Mouse (Mus musculus): ENCODE measurements around the gene 2210408I21Rik. TPM values are rescaled to one million over a fixed set of nuclear protein-coding genes. Genes with fewer than 3 reads are reported as not detected.

The 2210408I21Rik gene
- total RNA-seq, 2 experiments from 2014 or later, result 24.3 to 26.0 TPM

- intact Hi-C loops (cut with DNase I), result no loop called here
- no peak for DNase-seq (ENCODE audit: extremely low spot score in 1 of 2, low spot score in 2 of 2)
These were observed 128.2 kb downstream of the 2210408I21Rik start for GRCm38 (mm10) chr13:77263400-77264179.

GRCm38 (mm10) chr13:77264481-77264880 lies 129.1 kb downstream of the 2210408I21Rik start:
- no peak for DNase-seq (ENCODE audit: extremely low spot score in 1 of 2, low spot score in 2 of 2)
- intact Hi-C loops (cut with DNase I), result no loop called here

GRCm38 (mm10) chr13:77275172-77275747 lies 139.9 kb downstream of the 2210408I21Rik start:
- DNase-seq (ENCODE audit: extremely low spot score in 1 of 2, low spot score in 2 of 2), result peak; percentile 30 to 33
- intact Hi-C loops (cut with DNase I), result no loop called here

GRCm38 (mm10) chr13:77278659-77279413 lies 143.5 kb downstream of the 2210408I21Rik start:
- intact Hi-C loops (cut with DNase I), result no loop called here
- no peak for DNase-seq (ENCODE audit: extremely low spot score in 1 of 2, low spot score in 2 of 2)

- peak in 1 of 2 experiments; percentile 47 for DNase-seq (ENCODE audit: extremely low spot score in 1 of 2, low spot score in 2 of 2)
- intact Hi-C loops (cut with DNase I), result no loop called here
These were observed 160.2 kb downstream of the 2210408I21Rik start for GRCm38 (mm10) chr13:77295519-77295918.

GRCm38 (mm10) chr13:77324101-77324500 lies 188.8 kb downstream of the 2210408I21Rik start:
- DNase-seq (ENCODE audit: extremely low spot score in 1 of 2, low spot score in 2 of 2), result no peak
- intact Hi-C loops (cut with DNase I), result no loop called here

- intact Hi-C loops (cut with DNase I), result no loop called here
- DNase-seq (ENCODE audit: extremely low spot score in 1 of 2, low spot score in 2 of 2), result no peak
These were observed 191.0 kb downstream of the 2210408I21Rik start for GRCm38 (mm10) chr13:77326174-77326959.

- no peak for DNase-seq (ENCODE audit: extremely low spot score in 1 of 2, low spot score in 2 of 2)
- intact Hi-C loops (cut with DNase I), result no loop called here
These were observed 206.8 kb downstream of the 2210408I21Rik start for GRCm38 (mm10) chr13:77342097-77342496.

- DNase-seq (ENCODE audit: extremely low spot score in 1 of 2, low spot score in 2 of 2), result no peak
- intact Hi-C loops (cut with DNase I), result no loop called here
These were observed 250.2 kb downstream of the 2210408I21Rik start for GRCm38 (mm10) chr13:77385448-77385970.

- intact Hi-C loops (cut with DNase I), result no loop called here
- DNase-seq (ENCODE audit: extremely low spot score in 1 of 2, low spot score in 2 of 2), result no peak
These were observed 250.7 kb downstream of the 2210408I21Rik start for GRCm38 (mm10) chr13:77386001-77386400.

GRCm38 (mm10) chr13:77388148-77388547 lies 252.8 kb downstream of the 2210408I21Rik start:
- DNase-seq (ENCODE audit: extremely low spot score in 1 of 2, low spot score in 2 of 2), result no peak
- intact Hi-C loops (cut with DNase I), result no loop called here

- no peak for DNase-seq (ENCODE audit: extremely low spot score in 1 of 2, low spot score in 2 of 2)
- intact Hi-C loops (cut with DNase I), result no loop called here
These were observed 253.9 kb downstream of the 2210408I21Rik start for GRCm38 (mm10) chr13:77389209-77389608.

- intact Hi-C loops (cut with DNase I), result loop anchor here (10.0 kb wide), 1 partner anchor 768 kb away; no protein-coding TSS in a partner anchor
- DNase-seq (ENCODE audit: extremely low spot score in 1 of 2, low spot score in 2 of 2), result no peak
These were observed 261.0 kb downstream of the 2210408I21Rik start for GRCm38 (mm10) chr13:77396374-77396773.

- peak in 1 of 2 experiments; percentile 38 for DNase-seq (ENCODE audit: extremely low spot score in 1 of 2, low spot score in 2 of 2)
- intact Hi-C loops (cut with DNase I), result loop anchor here (10.0 kb wide), 1 partner anchor 768 kb away; no protein-coding TSS in a partner anchor
These were observed 261.6 kb downstream of the 2210408I21Rik start for GRCm38 (mm10) chr13:77396981-77397380.

GRCm38 (mm10) chr13:77397646-77398045 lies 262.3 kb downstream of the 2210408I21Rik start:
- intact Hi-C loops (cut with DNase I), result loop anchor here (10.0 kb wide), 1 partner anchor 767 kb away; no protein-coding TSS in a partner anchor
- DNase-seq (ENCODE audit: extremely low spot score in 1 of 2, low spot score in 2 of 2), result no peak

GRCm38 (mm10) chr13:77398477-77398876 lies 263.1 kb downstream of the 2210408I21Rik start:
- intact Hi-C loops (cut with DNase I), result loop anchor here (10.0 kb wide), 1 partner anchor 766 kb away; no protein-coding TSS in a partner anchor

GRCm38 (mm10) chr13:77400762-77401161 lies 265.4 kb downstream of the 2210408I21Rik start:
- intact Hi-C loops (cut with DNase I), result no loop called here

More at GRCm38 (mm10) chr13:77398477-77398876, 263.1 kb downstream of the 2210408I21Rik start:
- no peak for DNase-seq (ENCODE audit: extremely low spot score in 1 of 2, low spot score in 2 of 2)

GRCm38 (mm10) chr13:77408530-77408929 lies 273.2 kb downstream of the 2210408I21Rik start:
- intact Hi-C loops (cut with DNase I), result no loop called here
- no peak for DNase-seq (ENCODE audit: extremely low spot score in 1 of 2, low spot score in 2 of 2)

More at GRCm38 (mm10) chr13:77400762-77401161, 265.4 kb downstream of the 2210408I21Rik start:
- no peak for DNase-seq (ENCODE audit: extremely low spot score in 1 of 2, low spot score in 2 of 2)
